Mouse (Mus musculus) left cerebral cortex, postnatal 36 days (tissue): ENCODE measurements at regions not wholly inside any gene's neighbourhood (a gene's known extent, or its start where the extent isn't known, plus 50 kb on each side); places are given as distances from the start of the nearest gene placed in this dataset.

Experiments used
- DNase-seq, 2 experiments: peaks; one replicate each; pipeline ENCODE4 v3.0.0; 2021 to 2022; ENCODE audit warnings: low spot score in 2 of 2, mixed read lengths in 1 of 2
- intact Hi-C: fragments of 180-260 bp; cut with DNase I; formaldehyde crosslinking; loops from one replicate; pipeline ENCODE4 v1.15.1; 2025

- peak; percentile 17 to 22 for DNase-seq
- intact Hi-C loops, result no loop called here
These were observed 793.0 kb downstream of the Gm7489 start for GRCm38 (mm10) chr15:54677660-54678059.
